Mouse (Mus musculus): ENCODE measurements around the gene Spef2.
"Not testable (repeated sequence)": the region's sequence is repeated elsewhere in the genome, so short reads cannot be mapped to it uniquely, and the experiment has no call there.

The Spef2 gene

GRCm38 (mm10) chr15:9748359-9749102 lies at the start of gene Spef2:
Gene Spef2, minus strand, starts transcription at chr15:9748868.
- peak; percentile 13 to 35 for DNase-seq (ENCODE audit: low spot score in 2 of 2)

GRCm38 (mm10) chr15:9794131-9794530 lies 45.5 kb upstream of the Spef2 start:
- no peak for DNase-seq (ENCODE audit: low spot score in 2 of 2)

- DNase-seq (ENCODE audit: low spot score in 2 of 2) = no peak
Measured at GRCm38 (mm10) chr15:9788245-9789030, 39.8 kb upstream of the Spef2 start.

- not testable (repeated sequence) for DNase-seq (ENCODE audit: low spot score in 2 of 2)
Measured at GRCm38 (mm10) chr15:9774222-9775142, 25.8 kb upstream of the Spef2 start.

- no peak for DNase-seq (ENCODE audit: low spot score in 2 of 2)
Measured at GRCm38 (mm10) chr15:9768184-9768918, 19.7 kb upstream of the Spef2 start.

GRCm38 (mm10) chr15:9767034-9767433 lies 18.4 kb upstream of the Spef2 start:
- DNase-seq (ENCODE audit: low spot score in 2 of 2) = no peak

- DNase-seq (ENCODE audit: low spot score in 2 of 2) = no peak
Measured at GRCm38 (mm10) chr15:9750966-9751365, 2.3 kb upstream of the Spef2 start.

GRCm38 (mm10) chr15:9747410-9748104 lies 1.1 kb downstream of the Spef2 start:
- DNase-seq (ENCODE audit: low spot score in 2 of 2) = no peak

GRCm38 (mm10) chr15:9742172-9742571 lies 6.5 kb downstream of the Spef2 start:
- DNase-seq (ENCODE audit: low spot score in 2 of 2) = no peak

GRCm38 (mm10) chr15:9714574-9715458 lies 33.9 kb downstream of the Spef2 start:
- DNase-seq (ENCODE audit: low spot score in 2 of 2) = no peak

- DNase-seq (ENCODE audit: low spot score in 2 of 2) = no peak
Measured at GRCm38 (mm10) chr15:9713707-9714106, 35.0 kb downstream of the Spef2 start.

GRCm38 (mm10) chr15:9710330-9710729 lies 38.3 kb downstream of the Spef2 start:
- DNase-seq (ENCODE audit: low spot score in 2 of 2) = no peak

GRCm38 (mm10) chr15:9705830-9706450 lies 42.7 kb downstream of the Spef2 start:
- no peak for DNase-seq (ENCODE audit: low spot score in 2 of 2)

- DNase-seq (ENCODE audit: low spot score in 2 of 2) = no peak
Measured at GRCm38 (mm10) chr15:9701845-9702244, 46.8 kb downstream of the Spef2 start.

- no peak for DNase-seq (ENCODE audit: low spot score in 2 of 2)
Measured at GRCm38 (mm10) chr15:9691721-9692120, 56.9 kb downstream of the Spef2 start.

GRCm38 (mm10) chr15:9690845-9691244 lies 57.8 kb downstream of the Spef2 start:
- DNase-seq (ENCODE audit: low spot score in 2 of 2) = no peak

GRCm38 (mm10) chr15:9690436-9690835 lies 58.2 kb downstream of the Spef2 start:
- no peak for DNase-seq (ENCODE audit: low spot score in 2 of 2)

GRCm38 (mm10) chr15:9683485-9683884 lies 65.2 kb downstream of the Spef2 start:
- no peak for DNase-seq (ENCODE audit: low spot score in 2 of 2)

All from frontal cortex, postnatal 14 days (tissue).